Mouse (Mus musculus) heart, postnatal 0 days (tissue): ENCODE results near the gene Pyroxd2.

Experiments
- CTCF ChIP-seq: IDR thresholded peaks from 2 replicates; pipeline ENCODE4 v1.5.1; 2016; ENCODE audit warnings: antibody characterized with exemption, control low read depth, low read depth
- EP300 ChIP-seq: IDR thresholded peaks from 2 replicates; pipeline ENCODE4 v1.6.1; 2016; ENCODE audit warnings: antibody characterized with exemption, low read depth

DNA sequence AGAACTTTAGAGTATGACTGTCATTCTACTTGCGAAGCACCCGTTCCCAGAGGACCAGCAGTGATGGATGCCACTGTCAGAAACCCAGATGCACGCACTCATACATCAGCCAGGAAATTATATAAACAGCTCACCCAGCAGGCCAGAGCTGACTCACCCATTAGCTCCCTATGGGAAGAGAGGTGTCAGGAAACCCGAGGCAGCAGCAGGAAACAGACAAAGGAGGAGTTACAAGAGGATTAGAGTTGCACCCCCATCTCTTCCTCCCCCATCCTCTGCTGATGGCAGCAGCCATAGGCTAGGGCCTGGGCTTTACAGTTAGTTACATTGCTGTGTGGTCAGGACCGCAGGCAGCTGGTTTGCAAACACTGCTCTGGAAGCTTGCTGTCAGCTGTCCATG lies 35.7 kb upstream of the Pyroxd2 start:
- TF ChIP-seq CTCF = no peak
- TF ChIP-seq EP300 = no peak
